Mouse (Mus musculus): ENCODE measurements around the gene Acsm3. TPM values are rescaled to one million over a fixed set of nuclear protein-coding genes. Genes with fewer than 3 reads are reported as not detected.

The Acsm3 gene
- total RNA-seq, 2 experiments from 2014 or later, result 41.2 to 49.2 TPM

GRCm38 (mm10) chr7:119794251-119794638 is 33.5 kb downstream of the Acsm3 start:
- DNase-seq (ENCODE audit: low spot score in 2 of 2), result no peak

GRCm38 (mm10) chr7:119795311-119795710 is 34.6 kb downstream of the Acsm3 start:
- DNase-seq (ENCODE audit: low spot score in 2 of 2), result no peak

DNA sequence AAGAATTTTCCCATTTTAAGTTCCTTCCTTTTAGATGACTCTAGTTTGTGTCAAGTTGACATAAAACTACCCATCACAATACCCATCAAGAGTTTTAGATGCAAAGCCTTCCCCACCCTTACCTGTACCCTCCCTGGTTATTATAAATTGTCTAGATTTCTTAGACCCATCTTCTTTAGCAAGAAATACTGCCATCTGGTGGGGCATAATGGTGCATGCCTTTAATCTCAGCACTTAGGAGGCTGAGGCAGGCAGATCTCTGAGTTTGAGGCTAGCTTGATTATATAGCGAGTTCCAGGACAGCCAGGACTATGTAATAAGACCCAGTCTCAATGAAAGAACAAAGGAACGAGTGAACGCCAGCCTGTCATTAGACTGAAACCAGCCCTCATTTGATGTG is 39.8 kb downstream of the Acsm3 start:
- no peak for DNase-seq (ENCODE audit: low spot score in 2 of 2)

GRCm38 (mm10) chr7:119800991-119801390 is 40.3 kb downstream of the Acsm3 start:
- DNase-seq (ENCODE audit: low spot score in 2 of 2), result no peak

GRCm38 (mm10) chr7:119807396-119807795 is 46.7 kb downstream of the Acsm3 start:
- no peak for DNase-seq (ENCODE audit: low spot score in 2 of 2)

- no peak for DNase-seq (ENCODE audit: low spot score in 2 of 2)
Observed at GRCm38 (mm10) chr7:119808723-119809122, 48.0 kb downstream of the Acsm3 start.

GRCm38 (mm10) chr7:119835371-119835770 is 74.6 kb downstream of the Acsm3 start:
- DNase-seq (ENCODE audit: low spot score in 2 of 2), result no peak

GRCm38 (mm10) chr7:119835996-119836777 is 75.5 kb downstream of the Acsm3 start:
- DNase-seq (ENCODE audit: low spot score in 2 of 2), result no peak

Other genes with a start within 250 kb of the Acsm3 start
- 1 to 10 TPM; 5.1 to 6.5 TPM for gene Acsm5, start 241.5 kb upstream of the Acsm3 start, total RNA-seq (2021)
- not detected for gene Pdilt, start 237.4 kb upstream of the Acsm3 start, total RNA-seq (2021)
- gene Acsm2, start 206.6 kb upstream of the Acsm3 start, total RNA-seq (2021), result 1 to 10 TPM in 1 of 2 experiments, not detected in 1; 2.2 TPM
- under 1 TPM in 1 of 2 experiments, not detected in 1; 0.23 TPM for gene Acsm1, start 153.9 kb upstream of the Acsm3 start, total RNA-seq (2021)
- not detected for gene Acsm4, start 70.9 kb upstream of the Acsm3 start, total RNA-seq (2021)
- 10 to 100 TPM; 30.2 to 30.4 TPM for gene Thumpd1, start 40.1 kb upstream of the Acsm3 start, total RNA-seq (2021)
- 1 to 10 TPM; 4.5 to 7.5 TPM for gene Rexo5, start 33.1 kb downstream of the Acsm3 start, total RNA-seq (2021)
- 1 to 10 TPM; 5.8 to 6.6 TPM for gene Eri2, start 33.1 kb downstream of the Acsm3 start, total RNA-seq (2021)
- gene Lyrm1, start 134.9 kb downstream of the Acsm3 start, total RNA-seq (2021), result 1 to 10 TPM; 7.4 to 8.9 TPM
- gene Dcun1d3, start 135.4 kb downstream of the Acsm3 start, total RNA-seq (2021), result 10 to 100 TPM; 39.2 to 43.1 TPM